Mouse (Mus musculus) frontal cortex, postnatal 36 days (tissue): ENCODE data around the gene Olfr325.

ENCODE experiments used
- DNase-seq, 2 experiments: peaks; one replicate each; pipeline ENCODE4 v3.0.0; 2022; ENCODE audit warnings: low spot score in 2 of 2

Gene Olfr325

GRCm38 (mm10) chr11:58630401-58630800, 52.9 kb downstream of the Olfr325 start, which contains the start of gene Olfr323:
Gene Olfr323 (minus strand): TSS chr11:58630501.
- no peak for DNase-seq
